Mouse (Mus musculus) kidney, postnatal 0 days (tissue): ENCODE results near the gene Uimc1. TPM values are rescaled to one million over a fixed set of nuclear protein-coding genes. Genes with fewer than 3 reads are reported as not detected.

Experiments
- ATAC-seq: fragments of 200-750 bp; cut with Nextera tagmentation; replicated peaks from 2 replicates; pipeline ENCODE4 v1.8.0; 2017; ENCODE audit warnings: low read depth, moderate number of reproducible peaks, moderate TSS enrichment, moderate library complexity; ENCODE audit not compliant: low FRiP score
- DNase-seq: peaks from one replicate; pipeline ENCODE4 v3.0.0-alpha.2; 2016; ENCODE audit warnings: low spot score
- H3K27ac ChIP-seq: fragments of 300-500 bp; sonication (generic); 2 replicates; pipeline ENCODE4 v1.5.1; 2014; ENCODE audit warnings: mild to moderate bottlenecking
- H3K27me3 ChIP-seq: fragments of 300-500 bp; sonication (generic); 2 replicates; pipeline ENCODE4 v1.6.1; 2014; ENCODE audit warnings: low read length, mixed read lengths; ENCODE audit not compliant: insufficient read depth
- H3K36me3 ChIP-seq: fragments of 300-500 bp; sonication (generic); 2 replicates; pipeline ENCODE4 v1.6.1; 2014; ENCODE audit warnings: low read length, mixed read lengths; ENCODE audit not compliant: insufficient read depth
- H3K4me1 ChIP-seq: fragments of 300-500 bp; sonication (generic); replicated peaks from 2 replicates; pipeline ENCODE4 v1.6.1; 2014; ENCODE audit warnings: antibody characterized with exemption, low read length, mixed read lengths; ENCODE audit not compliant: insufficient read depth
- H3K4me2 ChIP-seq: fragments of 300-500 bp; sonication (generic); 2 replicates; pipeline ENCODE4 v1.6.1; 2014; ENCODE audit warnings: mild to moderate bottlenecking, low read length, moderate library complexity, mixed read lengths
- H3K4me3 ChIP-seq: fragments of 300-500 bp; sonication (generic); replicated peaks from 2 replicates; pipeline ENCODE4 v1.5.1; 2014; ENCODE audit warnings: low read depth, low read length
- H3K9ac ChIP-seq: fragments of 300-500 bp; sonication (generic); 2 replicates; pipeline ENCODE4 v1.6.1; 2014; ENCODE audit warnings: low read depth, low read length
- H3K9me3 ChIP-seq: fragments of 300-500 bp; sonication (generic); replicated peaks from 2 replicates; pipeline ENCODE4 v1.6.1; 2016; ENCODE audit warnings: low read length, inconsistent platforms, mixed read lengths
- CTCF ChIP-seq: IDR thresholded peaks from 2 replicates; pipeline ENCODE4 v1.5.1; 2016; ENCODE audit warnings: antibody characterized with exemption, low read depth, mild to moderate bottlenecking, moderate library complexity
- WGBS: fragments of 180-500 bp; shearing (Covaris S2); extraction: QIAGEN DNeasy Blood & Tissue Kit; methylation state at CpG from one replicate; pipeline ENCODE4 v1.1.7; 2014; 5-methylcytosine and 5-hydroxymethylcytosine counted together
- polyA plus RNA-seq: library from polyadenylated mRNA; unstranded; fragments of >200 nt; fragmentation: Nextera tagmentation; extraction: Ambion mirVana; gene quantifications from 2 replicates; pipeline ENCODE4 v1.2.1, GENCODE M21; 2015

The Uimc1 gene
- polyA plus RNA-seq, 1 experiment from 2014 or later, result 27.9 TPM

DNA sequence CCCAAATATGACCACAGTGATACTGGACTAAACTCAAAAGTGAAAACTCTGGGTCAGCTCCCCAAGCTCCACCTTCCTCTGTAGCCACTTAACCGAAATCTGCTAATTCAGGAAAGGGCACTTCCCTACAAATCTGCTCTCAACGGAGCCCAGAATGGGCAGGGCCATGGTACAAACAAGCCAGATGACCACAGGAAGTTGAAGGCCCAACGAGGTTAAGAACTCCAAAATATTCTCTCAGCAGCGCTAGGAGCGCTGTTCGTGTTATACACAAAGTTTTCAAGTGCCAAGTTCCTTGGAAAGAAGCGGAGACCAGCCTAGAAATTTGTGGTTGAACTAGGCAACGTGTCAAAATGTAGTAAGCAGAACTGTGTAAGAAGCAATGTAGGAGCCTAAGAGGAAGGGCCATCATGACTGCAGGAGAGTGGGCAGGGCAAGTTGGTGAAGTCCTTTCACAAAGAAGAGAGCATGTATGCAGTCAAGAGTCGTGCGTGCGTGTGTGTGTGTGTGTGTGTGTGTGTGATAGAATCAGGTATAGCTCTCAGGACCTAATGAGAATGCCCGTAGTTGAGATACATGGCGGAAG lies 78.8 kb downstream of the Uimc1 start, which contains the start of gene Hk3:
TSS of gene Hk3 (minus strand) at position 192 of the 586 bp plus-strand sequence.
- DNase-seq (no peak), ATAC-seq (no peak)
- TF ChIP-seq CTCF, result no peak
- Histone ChIP-seq H3K9me3 (no peaks in the 10 kb centered on the region), H3K27ac (no peak within 1 kb of the TSS), H3K36me3 (no peaks in the 10 kb centered on the region), H3K4me3 (no peak within 1 kb of the TSS), H3K4me2 (no peak within 1 kb of the TSS), H3K27me3 (no peaks in the 10 kb centered on the region), H3K4me1 (no peaks in the 10 kb centered on the region), H3K9ac (no peak within 1 kb of the TSS)
- 85% methylated on average over 13 of the region's 13 CpGs for WGBS

DNA sequence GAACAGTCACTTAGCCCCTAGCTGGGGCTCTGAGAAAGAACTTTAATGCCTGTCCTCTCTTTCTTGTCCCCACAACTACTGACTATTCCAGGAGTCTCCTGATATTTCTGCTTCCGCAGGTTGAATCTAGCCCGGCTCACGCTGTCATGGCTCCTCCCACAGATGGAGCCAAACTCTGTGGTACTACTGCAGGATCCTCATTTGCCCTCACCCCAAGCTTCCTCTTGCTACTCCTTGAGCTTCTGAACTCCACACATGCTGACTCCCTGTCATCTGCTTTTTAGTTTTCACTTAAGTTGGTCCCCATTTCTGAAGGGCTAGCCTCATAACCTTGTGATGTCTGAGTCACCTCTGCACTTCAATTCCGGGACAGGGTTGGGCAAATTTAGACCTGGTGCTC lies 80.0 kb downstream of the Uimc1 start:
- Histone ChIP-seq H3K4me1 (no peaks in the 10 kb centered on the region), H3K4me3 (no peak overlapping the region), H3K9ac (no peak overlapping the region), H3K27ac (no peak overlapping the region), H3K36me3 (no peaks in the 10 kb centered on the region), H3K4me2 (no peak overlapping the region), H3K27me3 (no peaks in the 10 kb centered on the region), H3K9me3 (no peaks in the 10 kb centered on the region)
- ATAC-seq (no peak), DNase-seq (no peak)
- no peak for TF ChIP-seq CTCF
- WGBS, result 81% methylated on average over 4 of the region's 4 CpGs

DNA sequence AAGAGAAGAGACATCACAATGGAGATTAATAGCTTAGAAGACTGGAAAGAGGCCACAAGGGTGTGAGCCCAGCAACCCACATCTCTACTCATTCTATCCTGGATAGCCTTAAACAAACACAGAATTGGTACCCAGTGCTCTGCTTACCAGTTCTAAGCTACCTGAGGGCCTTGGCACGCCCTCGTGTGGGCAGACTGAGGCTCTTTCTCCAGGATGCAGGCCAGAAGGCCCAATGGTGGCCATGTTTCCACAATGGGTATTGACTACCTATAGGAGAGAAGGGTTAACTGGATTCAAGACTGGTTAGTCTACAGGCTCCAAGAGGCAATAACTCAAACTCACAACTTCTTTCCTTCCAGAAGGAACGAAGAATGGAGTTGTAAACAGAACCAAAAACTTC lies 80.9 kb downstream of the Uimc1 start:
- no peak overlapping the region for H3K9ac ChIP-seq
- H3K27ac ChIP-seq, result no peak overlapping the region
- H3K9me3 ChIP-seq, result no peaks in the 10 kb centered on the region
- no peak for TF ChIP-seq CTCF
- no peaks in the 10 kb centered on the region for H3K27me3 ChIP-seq
- no peaks in the 10 kb centered on the region for H3K4me1 ChIP-seq
- ATAC-seq (no peak), DNase-seq (no peak)
- WGBS, result 69% methylated on average over 3 of the region's 3 CpGs
- H3K4me3 ChIP-seq, result no peak overlapping the region
- H3K36me3 ChIP-seq, result no peaks in the 10 kb centered on the region
- H3K4me2 ChIP-seq, result no peak overlapping the region

DNA sequence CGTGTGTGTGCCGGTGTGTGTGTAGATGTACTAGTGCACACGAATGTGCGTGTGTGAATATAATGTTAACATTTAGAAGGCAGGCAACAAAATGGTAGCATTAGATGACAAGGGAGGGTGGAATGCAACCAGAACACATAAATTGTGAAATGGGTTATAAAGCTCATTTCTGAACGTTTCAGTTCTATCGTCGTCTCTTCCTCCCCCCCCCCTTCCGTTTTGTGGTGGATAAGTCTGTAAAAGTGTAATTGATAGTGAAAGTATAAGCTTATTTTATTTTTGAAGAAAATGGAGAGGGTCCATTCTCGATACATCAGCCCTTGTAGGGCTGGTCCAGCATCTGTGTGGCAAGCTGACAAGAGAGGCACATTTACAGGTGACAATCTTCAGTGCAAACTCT lies 81.4 kb downstream of the Uimc1 start:
- WGBS, result 83% methylated on average over 9 of the region's 9 CpGs
- Histone ChIP-seq H3K4me3 (no peak overlapping the region), H3K27ac (no peak overlapping the region), H3K9ac (no peak overlapping the region), H3K36me3 (no peaks in the 10 kb centered on the region), H3K4me2 (no peak overlapping the region), H3K27me3 (no peaks in the 10 kb centered on the region), H3K4me1 (no peaks in the 10 kb centered on the region), H3K9me3 (no peaks in the 10 kb centered on the region)
- no peak for DNase-seq
- no peak for ATAC-seq
- TF ChIP-seq CTCF, result no peak

DNA sequence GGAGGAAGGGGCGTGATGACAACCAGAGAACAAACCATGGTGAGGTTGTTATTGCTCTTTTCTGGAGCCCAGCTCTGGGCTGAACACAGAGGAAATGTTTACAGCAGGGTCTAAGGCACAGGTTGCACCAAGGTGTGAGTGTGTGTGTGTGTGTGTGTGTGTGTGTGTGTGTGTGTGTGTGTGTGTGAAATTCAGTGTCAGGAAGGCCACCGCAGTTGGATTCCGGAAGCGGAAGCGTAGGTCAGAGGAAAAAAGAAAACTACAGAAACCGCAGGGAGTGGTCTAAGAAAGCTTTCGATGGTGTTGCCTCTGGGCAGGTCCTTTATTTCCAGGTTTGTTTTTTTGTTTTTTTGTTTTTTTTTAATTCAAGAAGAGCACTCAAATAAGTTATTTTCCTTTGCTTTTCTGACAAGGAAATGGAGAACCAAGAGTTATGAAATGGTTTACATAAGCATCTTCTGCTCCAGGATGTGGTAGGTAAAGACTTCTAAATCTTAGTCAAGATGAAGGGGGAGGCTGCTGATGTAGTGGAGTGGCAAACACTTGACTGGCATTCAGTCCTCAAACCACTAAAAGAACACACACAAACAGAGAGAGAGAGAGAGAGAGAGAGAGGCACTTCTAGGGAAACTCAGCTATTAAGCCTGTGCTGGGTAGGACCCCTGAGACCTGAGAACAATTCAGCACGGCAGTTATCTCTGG lies 82.1 kb downstream of the Uimc1 start:
- H3K4me3 ChIP-seq, result no peak overlapping the region
- no peaks in the 10 kb centered on the region for H3K9me3 ChIP-seq
- no peak overlapping the region for H3K4me2 ChIP-seq
- H3K27me3 ChIP-seq, result no peaks in the 10 kb centered on the region
- no peak overlapping the region for H3K27ac ChIP-seq
- WGBS, result 73% methylated on average over 8 of the region's 8 CpGs
- no peak for TF ChIP-seq CTCF
- DNase-seq (no peak), ATAC-seq (no peak)
- H3K36me3 ChIP-seq, result no peaks in the 10 kb centered on the region
- H3K9ac ChIP-seq, result no peak overlapping the region
- no peaks in the 10 kb centered on the region for H3K4me1 ChIP-seq

DNA sequence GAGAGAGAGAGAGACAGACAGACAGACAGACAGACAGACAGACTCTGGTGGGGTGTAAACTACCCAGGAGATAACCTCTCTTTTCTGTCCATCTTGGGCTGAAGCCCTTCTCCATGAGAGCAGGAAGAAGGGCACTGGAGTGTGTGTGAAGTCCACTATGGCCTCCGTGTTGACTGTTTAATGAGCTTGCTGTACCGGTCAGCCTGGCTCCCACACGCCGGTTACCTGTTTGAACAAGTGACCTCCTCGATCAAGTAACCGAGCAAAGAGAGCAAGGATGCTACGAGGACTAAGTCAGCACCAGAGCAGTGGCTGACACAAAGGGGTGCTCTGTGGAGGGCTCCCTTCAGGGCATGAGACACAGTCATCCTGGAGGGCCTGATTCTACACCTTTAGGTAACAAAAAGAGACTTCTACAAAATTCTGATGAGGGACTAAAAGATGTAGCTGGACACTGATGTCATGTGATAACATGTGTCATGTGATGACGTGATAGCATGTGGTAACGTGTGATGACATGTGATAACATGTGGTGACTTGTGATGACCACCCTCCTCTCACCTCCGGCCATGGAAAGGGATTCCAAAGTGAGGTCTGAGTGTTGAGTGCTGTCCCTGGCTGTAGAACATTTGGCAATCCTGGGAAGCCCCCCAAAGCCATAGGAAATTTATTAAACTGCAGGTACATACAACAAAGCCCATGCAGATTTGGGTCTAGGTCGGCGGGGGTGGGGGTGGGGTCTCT lies 82.8 kb downstream of the Uimc1 start:
- no peak overlapping the region for H3K9ac ChIP-seq
- no peaks in the 10 kb centered on the region for H3K4me1 ChIP-seq
- H3K36me3 ChIP-seq, result no peaks in the 10 kb centered on the region
- no peak for TF ChIP-seq CTCF
- H3K4me3 ChIP-seq, result no peak overlapping the region
- DNase-seq (no peak), ATAC-seq (no peak)
- 77% methylated on average over 12 of the region's 12 CpGs for WGBS
- no peak overlapping the region for H3K4me2 ChIP-seq
- H3K9me3 ChIP-seq, result no peaks in the 10 kb centered on the region
- no peaks in the 10 kb centered on the region for H3K27me3 ChIP-seq
- no peak overlapping the region for H3K27ac ChIP-seq
